Mouse (Mus musculus) E14TG2a.4 (cell line): ENCODE data around the gene Slc2a12.

ENCODE experiments used
- CTCF ChIP-seq: conservative IDR thresholded peaks from 2 replicates; pipeline ENCODE4 v1.5.1; 2014; ENCODE audit warnings: low read length
- POU5F1 ChIP-seq: IDR thresholded peaks from 2 replicates; pipeline ENCODE4 v1.6.1; 2014; ENCODE audit warnings: low read length, borderline replicate concordance

- TF ChIP-seq CTCF (no peak), POU5F1 (no peak)
Measured at GRCm38 (mm10) chr10:22613301-22613700, 31.5 kb upstream of the Slc2a12 start.
